Mouse (Mus musculus): ENCODE measurements around the gene Arsj.
A peak's percentile ranks its signal among the peaks of the same experiment; 100 is the strongest.

The Arsj gene

GRCm38 (mm10) chr3:126363568-126364505 is at the start of gene Arsj:
Gene Arsj, plus strand, starts transcription at chr3:126363684.
- no peak for DNase-seq

- no peak for DNase-seq
Observed at GRCm38 (mm10) chr3:126324872-126325498, 38.5 kb upstream of the Arsj start.

GRCm38 (mm10) chr3:126325891-126326627 is 37.4 kb upstream of the Arsj start:
- DNase-seq: peak in 1 of 2 experiments; percentile 1

GRCm38 (mm10) chr3:126326628-126327325 is 36.7 kb upstream of the Arsj start:
- no peak for DNase-seq

- DNase-seq: no peak
Observed at GRCm38 (mm10) chr3:126335329-126335728, 28.2 kb upstream of the Arsj start.

DNA sequence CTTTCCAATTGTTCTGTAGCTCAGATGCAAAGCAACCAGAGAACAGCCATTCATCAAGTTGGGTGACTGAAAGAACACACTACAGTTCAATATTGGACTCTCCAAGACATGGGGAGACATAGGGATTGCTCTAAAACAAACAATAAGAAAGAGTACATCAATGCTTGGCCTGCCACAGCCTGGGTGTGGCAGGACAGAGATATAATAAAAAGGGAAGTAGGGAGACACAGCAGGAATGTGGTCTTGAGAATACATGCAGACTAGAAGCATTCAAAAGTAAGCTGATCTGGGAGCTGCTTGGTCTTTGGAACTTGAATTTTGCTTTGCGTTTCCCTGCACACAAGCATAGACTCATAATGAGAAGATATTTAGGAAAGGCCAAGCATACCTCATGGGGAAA is 18.7 kb upstream of the Arsj start:
- DNase-seq: no peak

DNA sequence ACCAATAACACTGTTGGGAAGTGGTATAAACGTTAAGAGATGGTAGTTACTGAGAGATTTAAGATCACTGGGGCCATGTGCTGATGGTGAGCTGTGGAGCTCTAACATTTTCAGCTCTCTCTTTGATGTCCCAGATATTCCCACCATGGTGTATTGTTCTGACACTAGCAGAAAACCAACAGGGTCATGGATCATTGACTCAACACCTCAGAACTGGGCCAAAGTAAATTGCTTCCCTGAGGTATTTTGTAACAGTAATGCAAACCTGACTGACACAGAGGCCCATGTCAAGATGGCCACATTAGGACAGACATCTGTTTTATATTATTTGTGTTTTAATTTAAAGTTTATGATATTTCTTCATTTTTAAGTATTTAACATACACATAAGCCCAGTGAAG is 3.7 kb upstream of the Arsj start:
- no peak for DNase-seq

GRCm38 (mm10) chr3:126362392-126362791 is 1.1 kb upstream of the Arsj start:
- DNase-seq: no peak

DNA sequence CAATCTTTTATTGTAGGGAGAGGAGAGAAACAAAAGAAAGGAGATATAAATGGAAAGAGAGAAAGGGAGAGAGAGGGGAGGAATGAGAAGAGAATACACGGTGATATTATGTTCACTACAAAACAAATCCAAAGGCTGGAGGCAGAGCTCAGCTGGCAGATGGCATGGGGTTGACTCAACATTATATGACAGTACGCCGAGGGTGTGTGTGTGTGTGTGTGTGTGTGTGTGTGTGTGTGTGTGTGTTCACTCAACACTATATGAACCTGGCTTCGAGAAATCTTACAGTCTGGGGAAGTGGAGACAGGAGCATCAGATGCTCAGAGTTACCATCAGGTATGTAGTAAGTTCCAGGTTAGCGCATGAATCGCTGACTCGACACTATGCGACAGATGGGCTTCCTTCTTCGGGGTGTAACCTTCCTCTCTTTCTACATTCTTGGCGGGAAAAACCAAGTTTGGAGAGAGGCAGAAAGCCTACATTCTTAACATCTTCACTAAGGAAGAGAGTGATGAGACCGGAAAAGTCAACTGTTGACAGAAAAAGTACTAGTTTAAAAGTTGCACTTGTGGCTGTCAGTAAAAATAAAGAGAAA is 456 bp upstream of the Arsj start:
- DNase-seq: no peak

GRCm38 (mm10) chr3:126364555-126364954 is 1.1 kb downstream of the Arsj start:
- DNase-seq: no peak

DNA sequence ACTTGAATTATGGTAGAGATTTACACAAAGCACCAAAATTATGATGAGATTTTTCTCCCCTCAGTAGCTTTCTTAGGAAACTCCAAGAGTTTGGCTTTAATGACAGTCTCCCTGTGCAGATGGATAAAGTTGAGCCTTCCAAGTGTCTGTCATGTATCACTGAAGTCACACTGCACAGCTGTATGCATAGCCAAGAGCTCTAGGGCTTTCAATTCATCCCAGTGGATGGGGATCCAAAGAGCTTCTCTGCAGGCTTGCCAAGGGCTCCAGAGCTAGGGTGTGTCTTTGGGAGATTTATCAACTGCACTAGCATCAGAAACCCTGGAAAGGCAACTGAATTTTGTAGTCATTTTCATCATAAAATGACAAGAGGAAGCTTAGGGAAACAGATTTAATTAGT is 7.1 kb downstream of the Arsj start:
- no peak for DNase-seq

DNA sequence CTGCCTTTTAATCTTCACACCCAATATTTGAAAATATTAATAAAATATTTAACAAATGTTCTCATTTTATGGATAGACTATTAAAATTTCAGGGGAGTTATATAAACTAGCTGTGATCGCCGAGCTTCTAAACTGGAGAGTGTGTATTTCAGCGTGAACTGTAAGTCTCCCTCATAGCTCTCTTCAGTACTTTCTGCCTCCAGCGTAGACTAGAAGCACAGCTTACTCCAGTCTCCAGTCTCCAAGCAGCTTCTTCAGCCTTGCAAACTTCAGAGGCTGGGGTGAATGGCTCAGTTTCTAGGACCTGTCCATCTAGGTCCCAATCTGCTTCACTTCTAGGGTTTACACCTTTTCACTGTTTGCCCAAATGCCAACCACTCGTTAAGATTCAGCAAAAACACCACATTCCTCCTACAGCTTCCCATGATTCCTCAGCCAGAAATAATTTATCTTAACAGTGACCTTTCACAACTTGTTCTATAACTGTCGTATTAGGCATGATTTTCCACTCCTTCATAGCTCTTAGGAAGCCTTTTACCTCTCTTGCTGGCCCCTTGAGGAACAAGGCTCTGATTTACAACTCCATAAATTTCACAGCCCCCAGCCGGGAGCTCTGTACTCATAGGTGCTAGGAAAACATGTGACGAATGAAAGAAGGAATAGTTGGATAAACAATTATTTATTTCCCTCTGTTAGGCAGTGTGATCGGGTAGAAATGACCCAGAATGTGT is 9.5 kb downstream of the Arsj start:
- no peak for DNase-seq

DNA sequence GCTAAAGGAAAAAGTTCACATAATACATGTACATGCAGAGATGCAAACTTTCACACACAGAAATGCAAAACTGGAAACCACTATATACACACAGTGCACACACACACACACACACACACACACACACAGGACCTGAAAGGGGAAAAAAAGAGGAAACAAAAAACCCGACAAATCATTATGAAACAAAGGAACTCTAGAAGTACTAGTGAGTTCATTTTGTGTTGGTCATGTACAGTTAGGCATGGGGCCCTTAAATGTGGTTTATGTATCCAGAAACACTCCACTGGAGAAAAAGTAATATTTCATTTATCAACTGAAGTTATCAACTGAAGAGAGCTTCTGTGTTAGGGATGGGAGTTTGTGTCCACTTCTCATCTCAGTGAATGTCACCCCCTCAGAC is 10.2 kb downstream of the Arsj start:
- no peak for DNase-seq

DNA sequence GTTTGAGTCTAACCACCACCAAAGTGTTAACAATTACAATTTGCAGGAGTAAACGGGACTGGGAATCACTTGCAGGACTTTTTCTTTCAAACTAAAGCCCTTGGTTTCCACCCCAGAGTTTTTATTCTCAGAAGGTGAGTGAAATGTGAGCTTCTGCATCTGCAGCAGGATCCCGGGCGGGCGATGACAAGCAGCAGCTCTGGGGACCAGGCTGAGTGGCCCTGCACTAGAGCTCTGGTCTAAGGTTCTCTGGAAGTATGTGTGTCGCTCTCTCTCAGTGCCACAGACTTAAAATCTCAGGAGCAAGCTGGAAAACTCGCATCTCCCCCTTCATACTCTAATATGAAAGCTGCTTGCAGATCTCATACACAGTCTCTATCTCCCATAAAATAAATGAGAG is 15.8 kb downstream of the Arsj start:
- no peak for DNase-seq

DNA sequence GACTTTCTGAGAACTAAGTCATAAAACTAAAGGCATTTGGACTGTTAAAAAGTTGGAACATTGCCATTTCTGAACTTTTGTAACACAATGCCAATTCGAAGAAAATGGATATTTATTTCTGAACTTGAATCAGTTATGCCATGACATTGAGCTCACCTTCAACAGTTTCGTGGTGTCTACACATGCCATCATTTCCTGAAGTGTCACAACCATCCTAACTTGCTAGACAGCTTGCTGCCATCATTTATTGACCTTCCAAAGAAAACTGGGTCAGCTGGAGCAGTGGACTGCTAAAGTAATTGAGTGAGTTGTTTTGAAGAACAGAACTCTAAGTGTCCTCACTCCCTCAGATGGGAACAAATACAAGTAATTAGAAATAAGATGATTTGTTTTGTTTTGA is 16.2 kb downstream of the Arsj start:
- no peak for DNase-seq

DNA sequence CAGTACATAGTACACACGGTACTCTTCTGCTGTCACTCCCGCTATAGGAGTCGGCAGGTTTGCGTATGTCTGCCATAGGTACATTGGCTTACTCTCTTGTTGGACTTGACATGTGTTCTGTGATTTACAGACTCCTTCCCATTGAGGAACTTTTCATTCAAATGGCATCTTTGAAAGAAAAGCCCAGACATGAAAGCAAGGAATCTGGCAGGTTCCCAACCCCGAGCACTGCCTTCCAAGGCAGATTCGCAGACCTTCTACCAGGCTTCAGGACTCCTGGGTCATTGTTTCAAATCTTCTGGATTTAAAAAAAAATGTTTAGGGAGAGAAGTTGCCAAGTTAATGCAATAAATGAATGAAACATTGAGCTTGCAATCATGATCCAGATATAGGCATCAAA is 19.8 kb downstream of the Arsj start:
- no peak for DNase-seq

DNA sequence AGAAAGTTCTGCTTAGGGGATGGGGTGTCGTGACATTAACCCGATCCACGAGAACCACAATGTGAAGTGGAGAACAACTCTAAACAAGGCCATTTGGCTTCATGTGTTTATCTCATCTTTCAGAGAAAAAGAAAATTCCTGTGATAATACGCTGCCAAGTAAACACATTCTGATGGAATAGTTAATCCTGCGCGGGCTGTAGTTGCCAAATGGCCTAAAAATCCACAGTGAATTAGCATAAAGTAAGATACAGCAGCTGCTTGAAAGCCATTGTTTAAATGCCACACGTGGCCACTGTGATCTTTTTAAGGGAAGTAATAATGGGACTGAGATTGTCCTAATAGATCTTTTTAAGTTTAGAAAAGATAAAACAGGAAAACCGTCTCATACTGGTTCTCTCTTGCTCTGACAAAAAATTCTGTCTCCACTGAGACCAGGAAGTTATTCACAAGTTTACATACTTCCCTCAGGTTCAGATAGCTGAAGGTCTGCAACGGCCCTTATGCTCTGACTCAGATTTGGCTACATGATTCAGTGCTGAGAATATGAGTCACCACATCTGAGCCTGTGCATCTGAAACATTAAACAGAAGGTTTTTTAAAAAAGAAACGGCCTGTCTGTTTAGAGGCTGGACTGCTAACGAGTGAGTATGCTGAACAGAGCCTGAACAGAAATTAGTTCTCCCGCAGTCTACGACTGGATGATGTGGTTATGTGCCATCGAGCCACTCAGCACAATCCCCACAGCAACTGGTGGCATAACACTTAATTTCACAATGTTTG is 21.4 kb downstream of the Arsj start:
- no peak for DNase-seq

DNA sequence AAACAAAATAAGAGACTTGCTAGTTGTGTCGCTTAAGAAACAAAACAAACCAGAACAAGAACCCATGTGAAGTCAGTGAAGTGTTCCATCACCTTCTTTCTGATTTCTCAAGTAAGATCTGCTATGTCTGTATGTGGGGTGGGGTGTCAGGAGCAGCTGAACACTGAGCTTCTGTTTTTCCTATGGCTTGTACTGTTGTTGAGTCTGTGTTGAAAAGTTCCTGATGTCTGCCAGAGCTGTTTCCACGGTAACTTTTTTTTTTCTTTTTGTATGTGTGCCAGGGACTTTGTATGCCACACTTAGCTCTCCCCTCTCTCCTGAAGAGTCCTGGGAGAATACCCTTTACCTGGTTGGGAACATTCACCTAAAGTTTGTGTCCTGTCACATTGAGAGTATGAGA is 34.0 kb downstream of the Arsj start:
- no peak for DNase-seq

DNA sequence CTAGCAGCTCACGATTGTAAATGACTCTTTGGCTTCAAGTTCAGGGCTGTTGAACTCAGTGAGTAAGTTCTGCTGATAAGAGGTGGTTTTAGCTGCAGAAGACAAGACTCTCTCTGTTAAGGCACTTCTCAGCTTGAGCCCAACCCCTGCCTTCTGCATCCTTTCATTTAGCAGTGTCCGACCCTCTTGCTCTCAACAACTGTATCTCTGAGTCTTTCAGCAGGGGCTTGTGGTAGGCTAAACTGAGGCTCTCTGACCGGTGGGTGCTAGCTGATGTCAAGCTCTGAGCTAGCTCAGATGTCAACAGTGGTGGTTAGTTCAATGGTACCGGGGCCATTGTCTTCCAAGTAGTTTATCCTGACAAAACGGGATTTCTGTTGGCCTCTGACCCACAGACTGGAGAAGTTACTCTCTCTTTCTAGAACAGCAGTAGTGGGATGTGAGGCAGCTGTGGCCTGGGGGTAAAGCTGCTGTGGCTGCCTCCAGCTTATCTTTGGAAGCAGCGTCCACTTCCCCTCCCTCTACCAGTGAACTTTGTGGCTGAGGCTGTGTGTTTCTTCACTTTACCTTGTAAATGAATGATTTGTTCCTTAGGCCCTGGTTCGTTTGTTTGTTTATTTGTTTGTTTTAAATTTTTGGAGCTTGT is 34.6 kb downstream of the Arsj start:
- DNase-seq: no peak

GRCm38 (mm10) chr3:126400726-126401125 is 37.2 kb downstream of the Arsj start:
- no peak for DNase-seq

- DNase-seq: peak; percentile 57 to 81
Observed at GRCm38 (mm10) chr3:126402836-126403235, 39.4 kb downstream of the Arsj start.

All from kidney, adult 8-10 months (tissue).